Mouse (Mus musculus) MEL (cell line): ENCODE results near the gene Zfp64. TPM values are rescaled to one million over a fixed set of nuclear protein-coding genes. Genes with fewer than 3 reads are reported as not detected.

Source experiments
- DNase-seq: peaks from one replicate; pipeline ENCODE4 v3.0.0; 2011; ENCODE audit warnings: low read depth, low spot score
- H3K27ac ChIP-seq: 2 replicates; pipeline ENCODE4 v1.5.1; 2012; ENCODE audit warnings: low read depth, mild to moderate bottlenecking, control low read depth, low read length, moderate library complexity; ENCODE audit not compliant: control insufficient read depth
- H3K27me3 ChIP-seq, 2 experiments: fragments of 150-350 bp in 1 of 2; sonication (generic) in 1 of 2; 2 replicates each; pipeline ENCODE4 v1.6.1; 2012; ENCODE audit warnings: low read length in 2 of 2, mild to moderate bottlenecking in 2 of 2, improper control_type of control experiment in 1 of 2, moderate library complexity in 1 of 2; ENCODE audit not compliant: insufficient read depth in 2 of 2, control insufficient read depth in 1 of 2
- H3K36me3 ChIP-seq, 2 experiments: 2 replicates each; pipeline ENCODE4 v1.6.1; 2012 to 2014; ENCODE audit warnings: low read length in 2 of 2, improper control_type of control experiment in 1 of 2, inconsistent platforms in 1 of 2, mild to moderate bottlenecking in 1 of 2; ENCODE audit not compliant: insufficient read depth in 2 of 2, control insufficient read depth in 1 of 2
- H3K4me1 ChIP-seq, 2 experiments: fragments of 150-350 bp in 1 of 2; sonication (generic) in 1 of 2; 2 replicates each; pipeline ENCODE4 v1.6.1; 2012; ENCODE audit warnings: low read length in 2 of 2, improper control_type of control experiment in 1 of 2, mild to moderate bottlenecking in 1 of 2; ENCODE audit not compliant: insufficient read depth in 2 of 2, control insufficient read depth in 1 of 2
- H3K4me3 ChIP-seq, 2 experiments: fragments of 150-350 bp in 1 of 2; sonication (generic) in 1 of 2; 2 replicates each; pipeline ENCODE4 v1.5.1; 2012; ENCODE audit warnings: low read depth in 2 of 2, low read length in 2 of 2, mild to moderate bottlenecking in 2 of 2, moderate library complexity in 2 of 2, control low read depth in 1 of 2, improper control_type of control experiment in 1 of 2; ENCODE audit not compliant: control insufficient read depth in 1 of 2, insufficient read depth in 1 of 2
- H3K79me2 ChIP-seq: 2 replicates; pipeline ENCODE4 v1.6.1; 2012; ENCODE audit warnings: mild to moderate bottlenecking, low read length, moderate library complexity; ENCODE audit not compliant: control insufficient read depth, poor library complexity, insufficient read depth
- H3K9ac ChIP-seq: 2 replicates; pipeline ENCODE4 v1.6.1; 2012; ENCODE audit warnings: low read depth, mild to moderate bottlenecking, control low read depth, low read length, moderate library complexity; ENCODE audit not compliant: control insufficient read depth, poor library complexity, severe bottlenecking
- H3K9me3 ChIP-seq: fragments of 150-350 bp; sonication (generic); replicated peaks from 2 replicates; pipeline ENCODE4 v1.6.1; 2012; ENCODE audit warnings: mild to moderate bottlenecking, low read length, improper control_type of control experiment, moderate library complexity; ENCODE audit not compliant: insufficient read depth
- BHLHE40 ChIP-seq: IDR thresholded peaks from 2 replicates; pipeline ENCODE4 v1.6.1; 2012; ENCODE audit warnings: low read depth, mild to moderate bottlenecking, inconsistent platforms, low read length, improper control_type of control experiment, borderline replicate concordance
- CHD1 ChIP-seq: IDR thresholded peaks from 2 replicates; pipeline ENCODE4 v1.6.1; 2012; ENCODE audit warnings: low read depth, mild to moderate bottlenecking, inconsistent platforms, low read length, improper control_type of control experiment
- CHD2 ChIP-seq: IDR thresholded peaks from 2 replicates; pipeline ENCODE4 v1.6.1; 2011; ENCODE audit warnings: low read length, improper control_type of control experiment
- CTCF ChIP-seq, 3 experiments: IDR thresholded peaks in 2 of 3; conservative IDR thresholded peaks in 1 of 3; 2 replicates each; pipeline ENCODE4 v1.5.1; 2011 to 2012; ENCODE audit warnings: low read length in 3 of 3, low read depth in 2 of 3, mild to moderate bottlenecking in 2 of 3, improper control_type of control experiment in 1 of 3, inconsistent platforms in 1 of 3, mixed read lengths in 1 of 3, moderate library complexity in 1 of 3; ENCODE audit not compliant: control insufficient read depth in 1 of 3, insufficient read depth in 1 of 3, poor library complexity in 1 of 3, severe bottlenecking in 1 of 3
- HCFC1 ChIP-seq: IDR thresholded peaks from 2 replicates; pipeline ENCODE4 v1.6.1; 2012; ENCODE audit warnings: low read depth, mild to moderate bottlenecking, inconsistent platforms, low read length, improper control_type of control experiment, moderate library complexity
- KAT2A ChIP-seq: conservative IDR thresholded peaks from 2 replicates; pipeline ENCODE4 v1.6.1; 2012; ENCODE audit warnings: low read depth, low read length, improper control_type of control experiment, inconsistent platforms
- MAX ChIP-seq: IDR thresholded peaks from 2 replicates; pipeline ENCODE4 v1.6.1; 2011; ENCODE audit warnings: low read length, improper control_type of control experiment
- MAZ ChIP-seq: IDR thresholded peaks from 2 replicates; pipeline ENCODE4 v1.6.1; 2012; ENCODE audit warnings: low read depth, mild to moderate bottlenecking, inconsistent platforms, low read length, improper control_type of control experiment
- MEF2A ChIP-seq: IDR thresholded peaks from 2 replicates; pipeline ENCODE4 v1.6.1; 2014; ENCODE audit warnings: low read depth, mild to moderate bottlenecking, inconsistent platforms, low read length, improper control_type of control experiment; ENCODE audit not compliant: poor library complexity, insufficient replicate concordance, severe bottlenecking; ENCODE audit errors: extremely low read depth
- MYC ChIP-seq: IDR thresholded peaks from 2 replicates; pipeline ENCODE4 v1.6.1; 2011; ENCODE audit warnings: low read depth, mild to moderate bottlenecking, low read length, improper control_type of control experiment, moderate library complexity
- NELFE ChIP-seq: IDR thresholded peaks from 2 replicates; pipeline ENCODE4 v1.6.1; 2011; ENCODE audit warnings: low read depth, low read length, improper control_type of control experiment
- NRF1 ChIP-seq: IDR thresholded peaks from 2 replicates; pipeline ENCODE4 v1.6.1; 2014; ENCODE audit warnings: low read depth, mild to moderate bottlenecking, inconsistent platforms, low read length, improper control_type of control experiment, moderate library complexity; ENCODE audit not compliant: poor library complexity, insufficient read depth, severe bottlenecking
- POLR2A ChIP-seq, 2 experiments: IDR thresholded peaks; 2 replicates each; pipeline ENCODE4 v1.6.1; 2011 to 2012; ENCODE audit warnings: low read length in 2 of 2, mild to moderate bottlenecking in 2 of 2, control low read depth in 1 of 2, improper control_type of control experiment in 1 of 2, low read depth in 1 of 2, moderate library complexity in 1 of 2; ENCODE audit not compliant: control insufficient read depth in 1 of 2, insufficient read depth in 1 of 2, poor library complexity in 1 of 2
- POLR2AphosphoS2 ChIP-seq: IDR thresholded peaks from 2 replicates; pipeline ENCODE4 v1.6.1; 2011; ENCODE audit warnings: low read length, improper control_type of control experiment
- POLR2AphosphoS5 ChIP-seq: IDR thresholded peaks from 2 replicates; pipeline ENCODE4 v1.6.1; 2012; ENCODE audit warnings: low read depth, borderline replicate concordance, mild to moderate bottlenecking, inconsistent platforms, low read length, moderate library complexity, mixed read lengths
- RAD21 ChIP-seq: IDR thresholded peaks from 2 replicates; pipeline ENCODE4 v1.6.1; 2011; ENCODE audit warnings: mild to moderate bottlenecking, low read depth, low read length, improper control_type of control experiment
- TBP ChIP-seq: IDR thresholded peaks from 2 replicates; pipeline ENCODE4 v1.8.0; 2011; ENCODE audit warnings: low read depth, low read length, improper control_type of control experiment
- TCF12 ChIP-seq: IDR thresholded peaks from 2 replicates; pipeline ENCODE4 v1.6.1; 2014; ENCODE audit warnings: low read depth, mild to moderate bottlenecking, inconsistent platforms, low read length, improper control_type of control experiment, moderate library complexity
- ZMIZ1 ChIP-seq: IDR thresholded peaks from 2 replicates; pipeline ENCODE4 v1.6.1; 2012; ENCODE audit warnings: low read depth, mild to moderate bottlenecking, inconsistent platforms, low read length, improper control_type of control experiment, moderate library complexity
- polyA plus RNA-seq, 2 experiments: library from polyadenylated mRNA; stranded (reverse) in 1 of 2; unstranded in 1 of 2; fragments of >175 nt in 1 of 2; fragments of >200 nt in 1 of 2; gene quantifications; 2 replicates each; pipeline versions ENCODE4 v1.2.1 to v1.2.4; 2012; ENCODE audit warnings: low replicate concordance in 2 of 2, low read depth in 1 of 2; ENCODE audit not compliant: insufficient read length in 2 of 2, insufficient read depth in 1 of 2, missing spikeins in 1 of 2
- total RNA-seq: library from RNA; depleted of rRNA; stranded (reverse); fragments of 300-350 nt; gene quantifications from 2 replicates; pipeline ENCODE4 v1.2.3, GENCODE M21; 2012

Zfp64 gene
- total and polyA plus RNA-seq, 3 experiments = 22.4 to 35.8 TPM; not detected in 1

- Histone ChIP-seq H3K27ac (no peak overlapping the region), H3K27me3 (no peaks in the 10 kb centered on the region), H3K9me3 (no peaks in the 10 kb centered on the region), H3K4me1 (no peaks in the 10 kb centered on the region), H3K4me3 (no peak overlapping the region), H3K9ac (no peak overlapping the region), H3K79me2 (no peaks in the 10 kb centered on the region), H3K36me3 (no peaks in the 10 kb centered on the region)
- TF ChIP-seq ZMIZ1 (no peak), MYC (no peak), NELFE (no peak), POLR2A (IDR thresholded peaks at IDR 0.05; ENCODE audit: control insufficient read depth in 1 of 2, insufficient read depth in 1 of 2, low read depth in 1 of 2, low read length in 2 of 2, poor library complexity in 1 of 2) (no peak), KAT2A (no peak), POLR2AphosphoS5 (no peak), MEF2A (no peak), CTCF (IDR thresholded peaks at IDR 0.05 in 2 of 3, conservative IDR thresholded peaks at IDR 0.05 in 1 of 3; ENCODE audit: control insufficient read depth in 1 of 3, insufficient read depth in 1 of 3, low read depth in 2 of 3, low read length in 3 of 3, poor library complexity in 1 of 3, severe bottlenecking in 1 of 3) (no peak), MAX (no peak), CHD1 (no peak), POLR2AphosphoS2 (no peak)
- no peak for DNase-seq
These were observed 103.8 kb downstream of the Zfp64 start for GRCm38 (mm10) chr2:168851545-168851944.

- H3K79me2 ChIP-seq = no peaks in the 10 kb centered on the region
- no peaks in the 10 kb centered on the region for H3K4me1 ChIP-seq
- no peak overlapping the region for H3K9ac ChIP-seq
- no peak for TF ChIP-seq CTCF (IDR thresholded peaks at IDR 0.05 in 2 of 3, conservative IDR thresholded peaks at IDR 0.05 in 1 of 3; ENCODE audit: control insufficient read depth in 1 of 3, insufficient read depth in 1 of 3, low read depth in 2 of 3, low read length in 3 of 3, poor library complexity in 1 of 3, severe bottlenecking in 1 of 3)
- no peak for TF ChIP-seq HCFC1
- no peak for TF ChIP-seq TBP
- no peak for TF ChIP-seq MAZ
- TF ChIP-seq CHD2 = no peak
- no peak for TF ChIP-seq NRF1
- no peak for TF ChIP-seq BHLHE40
- no peak for TF ChIP-seq POLR2AphosphoS5
- no peak for TF ChIP-seq TCF12
- no peak for TF ChIP-seq KAT2A
- no peak for TF ChIP-seq RAD21
- H3K27me3 ChIP-seq = no peaks in the 10 kb centered on the region
- DNase-seq = no peak
- H3K4me3 ChIP-seq = no peak overlapping the region
- no peaks in the 10 kb centered on the region for H3K9me3 ChIP-seq
- H3K36me3 ChIP-seq = no peaks in the 10 kb centered on the region
- no peak overlapping the region for H3K27ac ChIP-seq
These were observed 106.8 kb downstream of the Zfp64 start for GRCm38 (mm10) chr2:168848553-168848952.
